ENCODE assay signal across 21 mouse cellular contexts in genomic region chr2:146560633-146561043, GRCm38 (mm10). TPM values are rescaled to one million over a fixed set of nuclear protein-coding genes. Genes with fewer than 3 reads are reported as not detected.
A peak's percentile ranks its signal among the peaks of the same experiment; 100 is the strongest.
DNase-seq lines count a peak whose midpoint lies in the region; ATAC-seq and TF ChIP-seq lines count a peak whose summit lies in the region.
"Had no signal": no experiment of that assay in that cellular context is flagged by ENCODE, and none has a peak within 500 bp of the region (broad histone marks: within the 10 kb centered on the region; RNA-seq: fewer than 3 reads in every experiment).

No protein-coding gene starts in this region.

- no peaks in the 10 kb centered on the region for H3K27me3 ChIP-seq in heart, postnatal 0 days (ENCODE audit: control insufficient read depth, insufficient read depth, low read length)
- no peaks in the 10 kb centered on the region for H3K27me3 ChIP-seq in heart, embryonic 12.5 days (replicated peaks)
- H3K27me3 ChIP-seq in lung, embryonic 16.5 days (ENCODE audit: control insufficient read depth, insufficient read depth, low read depth, low read length): no peaks in the 10 kb centered on the region
- no peaks in the 10 kb centered on the region for H3K27me3 ChIP-seq in small intestine, adult 2 months (ENCODE audit: control insufficient read depth, insufficient read depth, low read length)
- H3K27me3 ChIP-seq in thymus, adult 2 months (ENCODE audit: control insufficient read depth, insufficient read depth, low read length): no peaks in the 10 kb centered on the region
- H3K27me3 ChIP-seq: heart, embryonic 15.5 days; hindbrain, embryonic 13.5 days had no signal

- no peak overlapping the region for H3K4me3 ChIP-seq in heart, postnatal 0 days (ENCODE audit: low read depth, low read length)
- no peak overlapping the region for H3K4me3 ChIP-seq in heart, embryonic 12.5 days
- no peak overlapping the region for H3K4me3 ChIP-seq in brown adipose tissue, adult 24 weeks (ENCODE audit: insufficient read depth, low read depth, low read length)
- H3K4me3 ChIP-seq in lung, embryonic 16.5 days (ENCODE audit: low read length): no peak overlapping the region
- no peak overlapping the region for H3K4me3 ChIP-seq in small intestine, adult 2 months (ENCODE audit: low read depth, low read length)
- no peak overlapping the region for H3K4me3 ChIP-seq in thymus, adult 2 months (ENCODE audit: control insufficient read depth, insufficient read depth, low read length)
- H3K4me3 ChIP-seq: forebrain, embryonic 10.5 days; heart, embryonic 15.5 days; hindbrain, embryonic 13.5 days; layer of hippocampus, adult 2 months had no signal

- H3K9ac ChIP-seq in heart, postnatal 0 days (replicated peaks; ENCODE audit: low read depth, low read length): no peak overlapping the region
- H3K9ac ChIP-seq in heart, embryonic 12.5 days: no peak overlapping the region
- H3K9ac ChIP-seq in lung, embryonic 16.5 days (ENCODE audit: low read length): no peak overlapping the region
- H3K9ac ChIP-seq: heart, embryonic 15.5 days; hindbrain, embryonic 13.5 days had no signal

- H3K4me2 ChIP-seq in heart, postnatal 0 days (ENCODE audit: low read depth, low read length): 0 out of 2 replicates have a peak overlapping the region, but pooled peaks have one; percentile 4
- H3K4me2 ChIP-seq in heart, embryonic 12.5 days: no peak overlapping the region
- no peak overlapping the region for H3K4me2 ChIP-seq in lung, embryonic 16.5 days (ENCODE audit: low read depth, low read length)
- H3K4me2 ChIP-seq: heart, embryonic 15.5 days; hindbrain, embryonic 13.5 days had no signal

- 0 out of 2 replicates have a peak overlapping the region, but pooled peaks have one; percentile 8 for H3K27ac ChIP-seq in heart, postnatal 0 days (ENCODE audit: low read depth)
- no peak overlapping the region for H3K27ac ChIP-seq in heart, embryonic 12.5 days (ENCODE audit: poor library complexity, severe bottlenecking)
- H3K27ac ChIP-seq in brown adipose tissue, adult 24 weeks (replicated peaks; ENCODE audit: low read depth, low read length): peak overlapping the region; percentile 48
- H3K27ac ChIP-seq in lung, embryonic 16.5 days (ENCODE audit: low read length): peak overlapping the region; percentile 82
- H3K27ac ChIP-seq in small intestine, adult 2 months (ENCODE audit: insufficient read depth, low read depth, low read length): peak overlapping the region; percentile 11; the same call in 1 of the 2 replicates
- no peak overlapping the region for H3K27ac ChIP-seq in thymus, adult 2 months (ENCODE audit: control insufficient read depth, insufficient read depth, low read length)
- H3K27ac ChIP-seq: forebrain, embryonic 10.5 days; hindbrain, embryonic 13.5 days; kidney, postnatal 0 days; layer of hippocampus, adult 2 months had no signal

- no peaks in the 10 kb centered on the region for H3K9me3 ChIP-seq in heart, postnatal 0 days (replicated peaks; ENCODE audit: control insufficient read depth, low read length)
- H3K9me3 ChIP-seq in heart, embryonic 12.5 days (replicated peaks): no peaks in the 10 kb centered on the region
- H3K9me3 ChIP-seq in lung, embryonic 16.5 days (ENCODE audit: control insufficient read depth, low read length): no peaks in the 10 kb centered on the region
- H3K9me3 ChIP-seq: forebrain, embryonic 10.5 days; heart, embryonic 15.5 days; hindbrain, embryonic 13.5 days had no signal

- TF ChIP-seq POLR2A in small intestine, adult 2 months (IDR thresholded peaks at IDR 0.05; ENCODE audit: low read depth, low read length): no peak
- TF ChIP-seq POLR2A in thymus, adult 2 months (IDR thresholded peaks at IDR 0.05; ENCODE audit: control insufficient read depth, extremely low read depth, insufficient read depth, low read length, poor library complexity): no peak

- WGBS in heart, postnatal 0 days: 66% methylated on average over 4 of the region's 4 CpGs
- WGBS in heart, embryonic 12.5 days: 74% methylated on average over 4 of the region's 4 CpGs
- WGBS in lung, embryonic 16.5 days: 53% methylated on average over 4 of the region's 4 CpGs
- 15% methylated on average over 4 of the region's 4 CpGs for WGBS in small intestine, adult 2 months
- 69% methylated on average over 4 of the region's 4 CpGs for WGBS in thymus, adult 2 months

- H3K36me3 ChIP-seq in heart, postnatal 0 days (replicated peaks; ENCODE audit: control insufficient read depth, insufficient read depth, low read length): no peaks in the 10 kb centered on the region
- no peaks in the 10 kb centered on the region for H3K36me3 ChIP-seq in heart, embryonic 12.5 days
- H3K36me3 ChIP-seq in lung, embryonic 16.5 days (ENCODE audit: control insufficient read depth, insufficient read depth, low read length): no peaks in the 10 kb centered on the region
- no peaks in the 10 kb centered on the region for H3K36me3 ChIP-seq in small intestine, adult 2 months (ENCODE audit: control insufficient read depth, insufficient read depth, low read length)
- no peaks in the 10 kb centered on the region for H3K36me3 ChIP-seq in thymus, adult 2 months (ENCODE audit: control insufficient read depth, insufficient read depth, low read length)
- H3K36me3 ChIP-seq: forebrain, embryonic 10.5 days; heart, embryonic 15.5 days; hindbrain, embryonic 13.5 days had no signal

- TF ChIP-seq CTCF in heart, postnatal 0 days (IDR thresholded peaks at IDR 0.05; ENCODE audit: low read depth): no peak
- no peak for TF ChIP-seq CTCF in small intestine, adult 2 months (IDR thresholded peaks at IDR 0.05; ENCODE audit: extremely low read depth, insufficient read length, insufficient replicate concordance, low read depth, low read length)
- TF ChIP-seq CTCF in thymus, adult 2 months (IDR thresholded peaks at IDR 0.05; ENCODE audit: borderline replicate concordance, control insufficient read depth, extremely low read depth, insufficient read depth, low read length, poor library complexity): no peak

- no peak for DNase-seq in heart, postnatal 0 days (ENCODE audit: low spot score)
- no peak for DNase-seq in thymus, adult 2 months
- DNase-seq in thymus, postnatal 0 days (ENCODE audit: low spot score): no peak
- DNase-seq: adrenal gland, postnatal 14 days; cerebellum, adult 2 months; gastrocnemius, postnatal 36 days; kidney, adult 11 months; left cerebral cortex, postnatal 4 days; right cerebral cortex, postnatal 14 days; thymus, postnatal 25 days had no signal

- no peak for ATAC-seq in heart, postnatal 0 days (ENCODE audit: insufficient read depth, low read depth)
- ATAC-seq in heart, embryonic 12.5 days (ENCODE audit: insufficient number of reproducible peaks, low FRiP score): no peak
- ATAC-seq in lung, embryonic 16.5 days (ENCODE audit: low read depth): peak; percentile 66
- ATAC-seq: activated CD4-positive, CD25-positive, alpha-beta regulatory T cell, adult 4 months; Patski had no signal

- TF ChIP-seq EP300 in heart, postnatal 0 days (IDR thresholded peaks at IDR 0.05; ENCODE audit: low read depth): no peak

- peaks cover 14% of the 10 kb centered on the region for H3K4me1 ChIP-seq in heart, postnatal 0 days (ENCODE audit: control insufficient read depth, insufficient read depth)
- 0 out of 2 replicates have a peak, but pooled peaks cover 4% of the 10 kb centered on the region for H3K4me1 ChIP-seq in heart, embryonic 12.5 days (replicated peaks)
- no peaks in the 10 kb centered on the region; the same call in 1 of the 2 replicates for H3K4me1 ChIP-seq in brown adipose tissue, adult 24 weeks (ENCODE audit: control insufficient read depth, insufficient read depth, insufficient read length, low read length)
- peaks cover 7% of the 10 kb centered on the region for H3K4me1 ChIP-seq in lung, embryonic 16.5 days (replicated peaks; ENCODE audit: control insufficient read depth, insufficient read depth, low read length)
- H3K4me1 ChIP-seq in small intestine, adult 2 months (ENCODE audit: control insufficient read depth, insufficient read depth, insufficient read length, low read length): peaks cover 9% of the 10 kb centered on the region
- no peaks in the 10 kb centered on the region for H3K4me1 ChIP-seq in thymus, adult 2 months (replicated peaks; ENCODE audit: control insufficient read depth, insufficient read depth, low read length)
- H3K4me1 ChIP-seq: hindbrain, embryonic 13.5 days had no signal

RNA-seq across cellular contexts. Expression of gene Ralgapa2, which starts 48.5 kb away (rescaled TPM):
- total RNA-seq in heart, postnatal 0 days (2014; rRNA removed; ENCODE audit: low replicate concordance): 21.4 and 21.7 TPM in 2 replicates
- 6.8 and 7.6 TPM in 2 replicates for polyA plus RNA-seq in heart, postnatal 0 days (2015; fragmentation: Nextera tagmentation; extraction: Ambion mirVana)
- 11.3 and 13.2 TPM in 2 replicates for polyA plus RNA-seq in heart, embryonic 12.5 days (2016; fragmentation: Nextera tagmentation; extraction: Ambion mirVana)
- polyA plus RNA-seq in brown adipose tissue, adult 24 weeks (2012; ENCODE audit: insufficient read depth, insufficient read length, missing spikeins): 37.1 and 40.7 TPM in 2 replicates
- polyA plus RNA-seq in lung, embryonic 16.5 days (2015; fragmentation: Nextera tagmentation; extraction: Ambion mirVana): 8.4 TPM in 2 replicates
- 9.3 and 14.8 TPM in 2 replicates for polyA plus RNA-seq in small intestine, adult 2 months (2012; rRNA removed)
- 15.0 and 17.8 TPM in 2 replicates for polyA plus RNA-seq in thymus, adult 2 months (2012; rRNA removed)
- polyA plus RNA-seq in thymus, postnatal 0 days (2015; fragmentation: Nextera tagmentation; extraction: Ambion mirVana): 5.1 and 5.5 TPM in 2 replicates

Comparison
In these comparisons a context has a peak if more than half of its experiments do, and no peak if none do; other contexts are left out.
1. H3K27ac ChIP-seq: peak in heart, postnatal 0 days (single experiment), brown adipose tissue, adult 24 weeks (single experiment), lung, embryonic 16.5 days (single experiment) and small intestine, adult 2 months (single experiment); none in heart, embryonic 12.5 days (single experiment) and thymus, adult 2 months (single experiment).